Mouse (Mus musculus) hindbrain, postnatal 0 days (tissue): ENCODE measurements around the gene Trim71. TPM values are rescaled to one million over a fixed set of nuclear protein-coding genes. Genes with fewer than 3 reads are reported as not detected.

Experiments used
- ATAC-seq: fragments of 200-750 bp; cut with Nextera tagmentation; 2 replicates; pipeline ENCODE4 v1.8.0; 2017; ENCODE audit warnings: mild to moderate bottlenecking, moderate TSS enrichment, moderate library complexity
- DNase-seq: peaks from one replicate; pipeline ENCODE4 v3.0.0-alpha.2; 2015; ENCODE audit warnings: low spot score
- H3K27ac ChIP-seq: fragments of 300-500 bp; sonication (generic); 2 replicates; pipeline ENCODE4 v1.5.1; 2014; ENCODE audit warnings: mild to moderate bottlenecking
- H3K27me3 ChIP-seq: fragments of 300-500 bp; sonication (generic); 2 replicates; pipeline ENCODE4 v1.6.1; 2014; ENCODE audit warnings: low read length, mixed read lengths; ENCODE audit not compliant: insufficient read depth
- H3K36me3 ChIP-seq: fragments of 300-500 bp; sonication (generic); 2 replicates; pipeline ENCODE4 v1.6.1; 2014; ENCODE audit warnings: low read length, mixed read lengths; ENCODE audit not compliant: insufficient read depth
- H3K4me1 ChIP-seq: fragments of 300-500 bp; sonication (generic); 2 replicates; pipeline ENCODE4 v1.6.1; 2014; ENCODE audit warnings: antibody characterized with exemption, low read length, mixed read lengths; ENCODE audit not compliant: insufficient read depth
- H3K4me2 ChIP-seq: fragments of 300-500 bp; sonication (generic); 2 replicates; pipeline ENCODE4 v1.6.1; 2014; ENCODE audit warnings: low read depth, mild to moderate bottlenecking, low read length, moderate library complexity, mixed read lengths
- H3K4me3 ChIP-seq: fragments of 300-500 bp; sonication (generic); 2 replicates; pipeline ENCODE4 v1.5.1; 2014; ENCODE audit warnings: low read length
- H3K9ac ChIP-seq: fragments of 300-500 bp; sonication (generic); replicated peaks from 2 replicates; pipeline ENCODE4 v1.6.1; 2014; ENCODE audit warnings: mild to moderate bottlenecking, low read length, moderate library complexity, mixed read lengths
- H3K9me3 ChIP-seq: fragments of 300-500 bp; sonication (generic); 2 replicates; pipeline ENCODE4 v1.6.1; 2016; ENCODE audit warnings: low read length, mixed read lengths
- CTCF ChIP-seq: IDR thresholded peaks from 2 replicates; pipeline ENCODE4 v1.5.1; 2016; ENCODE audit warnings: antibody characterized with exemption, control low read depth, low read depth
- WGBS: fragments of 180-500 bp; shearing (Covaris S2); extraction: QIAGEN DNeasy Blood & Tissue Kit; methylation state at CpG from one replicate; pipeline ENCODE4 v1.1.7; 2014; 5-methylcytosine and 5-hydroxymethylcytosine counted together
- polyA plus RNA-seq: library from polyadenylated mRNA; unstranded; fragments of >200 nt; fragmentation: Nextera tagmentation; extraction: Ambion mirVana; gene quantifications from 2 replicates; pipeline ENCODE4 v1.2.1, GENCODE M21; 2015
- total RNA-seq: library from RNA; depleted of rRNA; stranded (reverse); fragments of >200 nt; gene quantifications from 2 replicates; pipeline ENCODE4 v1.2.3, GENCODE M21; 2014

Trim71 gene
- total and polyA plus RNA-seq, 2 experiments from 2014 or later, result 0.10 to 0.24 TPM

GRCm38 (mm10) chr9:114585017-114585345 is 20.8 kb upstream of the Trim71 start:
- H3K27me3 ChIP-seq, result no peaks in the 10 kb centered on the region
- ATAC-seq (no peak), DNase-seq (peak; percentile 12)
- peak; percentile 36; the same call in 1 of the 2 replicates for TF ChIP-seq CTCF
- no peak overlapping the region; the same call in 1 of the 2 replicates for H3K4me2 ChIP-seq
- no peaks in the 10 kb centered on the region for H3K9me3 ChIP-seq
- WGBS, result 49% methylated on average over 5 of the region's 5 CpGs
- H3K36me3 ChIP-seq, result peaks cover 10% of the 10 kb centered on the region
- H3K4me3 ChIP-seq, result no peak overlapping the region
- no peak overlapping the region for H3K9ac ChIP-seq
- no peak overlapping the region for H3K27ac ChIP-seq
- H3K4me1 ChIP-seq, result no peaks in the 10 kb centered on the region

GRCm38 (mm10) chr9:114584183-114585016 is 20.2 kb upstream of the Trim71 start:
- ATAC-seq, result peak; percentile 67
- no peaks in the 10 kb centered on the region for H3K4me1 ChIP-seq
- no peaks in the 10 kb centered on the region for H3K9me3 ChIP-seq
- H3K27me3 ChIP-seq, result no peaks in the 10 kb centered on the region
- H3K27ac ChIP-seq, result no peak overlapping the region
- peak overlapping the region; percentile 27 for H3K4me3 ChIP-seq
- WGBS, result 15% methylated on average over 31 of the region's 31 CpGs
- peaks cover 10% of the 10 kb centered on the region for H3K36me3 ChIP-seq
- TF ChIP-seq CTCF, result no peak
- no peak overlapping the region for H3K9ac ChIP-seq
- H3K4me2 ChIP-seq, result peak overlapping the region; percentile 55
- DNase-seq, result no peak

DNA sequence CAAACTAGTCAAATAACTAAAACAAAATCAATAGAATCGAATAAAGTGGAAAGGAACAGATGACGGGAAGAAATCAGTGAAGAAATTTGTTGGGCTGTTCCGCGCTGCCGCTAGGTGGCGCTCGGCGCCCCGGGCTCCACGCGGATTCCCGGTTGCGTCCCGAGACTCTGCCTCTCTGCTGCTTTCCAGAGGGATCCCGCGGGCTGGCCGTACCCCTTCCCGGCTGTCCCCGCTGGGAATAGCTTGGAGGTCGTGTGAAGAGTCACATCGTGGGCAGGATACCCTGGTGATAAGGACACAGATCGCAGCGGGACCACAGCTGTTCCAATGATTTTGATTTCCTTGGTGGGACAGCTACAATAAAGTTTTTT is 19.6 kb upstream of the Trim71 start:
- peak; percentile 80 for DNase-seq
- Histone ChIP-seq H3K4me2 (peak overlapping the region; percentile 55), H3K9ac (no peak overlapping the region), H3K4me3 (peak overlapping the region; percentile 27), H3K4me1 (no peaks in the 10 kb centered on the region), H3K9me3 (no peaks in the 10 kb centered on the region), H3K36me3 (peaks cover 10% of the 10 kb centered on the region; the same call in 1 of the 2 replicates), H3K27me3 (no peaks in the 10 kb centered on the region), H3K27ac (no peak overlapping the region)
- ATAC-seq, result peak; percentile 70
- TF ChIP-seq CTCF, result peak; percentile 90
- WGBS, result 1% methylated on average over 23 of the region's 23 CpGs

- no peak for DNase-seq
- WGBS, result 78% methylated on average over 11 of the region's 11 CpGs
- H3K27ac ChIP-seq, result no peak overlapping the region
- H3K27me3 ChIP-seq, result no peaks in the 10 kb centered on the region
- TF ChIP-seq CTCF, result no peak
- H3K4me2 ChIP-seq, result no peak overlapping the region
- H3K9me3 ChIP-seq, result no peaks in the 10 kb centered on the region
- H3K36me3 ChIP-seq, result no peaks in the 10 kb centered on the region
- H3K9ac ChIP-seq, result no peak overlapping the region
- H3K4me1 ChIP-seq, result no peaks in the 10 kb centered on the region
- H3K4me3 ChIP-seq, result no peak overlapping the region
- no peak for ATAC-seq
Observed at GRCm38 (mm10) chr9:114578646-114579045, 14.5 kb upstream of the Trim71 start.

DNA sequence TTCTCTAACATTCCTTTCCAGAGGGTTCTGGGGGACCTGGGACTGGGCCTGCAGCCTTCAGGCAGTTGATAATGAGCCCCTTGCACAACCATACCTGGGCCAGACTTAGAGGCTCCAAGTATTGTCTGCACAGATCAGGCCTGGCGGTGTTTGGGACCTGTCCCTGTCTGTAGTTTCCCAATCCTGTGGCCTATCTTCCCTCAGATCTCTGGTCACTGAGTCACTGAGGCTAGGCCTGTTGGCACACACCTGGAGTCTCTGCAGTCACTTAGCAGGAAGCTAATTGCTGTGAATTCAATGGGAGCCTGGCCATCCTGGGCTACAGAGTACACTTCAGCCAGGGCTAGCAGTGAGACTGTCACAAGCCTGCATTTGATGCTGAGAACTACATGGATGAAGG is 11.8 kb upstream of the Trim71 start:
- Histone ChIP-seq H3K4me1 (no peaks in the 10 kb centered on the region), H3K27ac (no peak overlapping the region), H3K9ac (no peak overlapping the region), H3K27me3 (no peaks in the 10 kb centered on the region), H3K4me2 (no peak overlapping the region), H3K4me3 (no peak overlapping the region), H3K36me3 (no peaks in the 10 kb centered on the region), H3K9me3 (no peaks in the 10 kb centered on the region)
- DNase-seq (no peak), ATAC-seq (no peak)
- WGBS, result 96% methylated on average over 1 of the region's 1 CpGs
- no peak for TF ChIP-seq CTCF

DNA sequence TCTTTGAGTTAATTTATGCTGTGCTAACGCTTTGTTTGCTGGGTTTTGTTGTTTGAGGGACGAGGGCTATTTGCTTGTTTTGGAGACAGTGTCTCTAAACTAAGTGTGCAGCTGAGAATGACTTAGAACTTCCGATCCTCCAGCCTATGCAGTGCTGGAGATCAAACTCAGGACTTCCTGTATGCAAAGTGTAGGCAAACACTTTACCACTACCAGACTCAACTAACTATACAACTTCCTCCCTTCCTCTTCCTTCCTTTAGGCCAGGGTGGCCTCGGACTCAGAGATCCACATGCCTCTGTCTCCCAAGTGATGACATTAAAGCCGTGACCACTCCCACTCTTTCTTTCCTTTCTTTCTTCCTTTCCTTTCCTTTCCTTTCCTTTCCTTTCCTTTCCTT is 9.4 kb upstream of the Trim71 start:
- ATAC-seq (no peak), DNase-seq (no peak)
- no peak for TF ChIP-seq CTCF
- no peaks in the 10 kb centered on the region for H3K4me1 ChIP-seq
- no peak overlapping the region for H3K4me3 ChIP-seq
- H3K9ac ChIP-seq, result no peak overlapping the region
- no peak overlapping the region for H3K4me2 ChIP-seq
- no peak overlapping the region for H3K27ac ChIP-seq
- no peaks in the 10 kb centered on the region for H3K27me3 ChIP-seq
- no peaks in the 10 kb centered on the region for H3K36me3 ChIP-seq
- WGBS, result 63% methylated on average over 5 of the region's 5 CpGs
- no peaks in the 10 kb centered on the region for H3K9me3 ChIP-seq
